Mouse (Mus musculus) layer of hippocampus, postnatal 25 days (tissue): Measurements from ENCODE around the gene Heatr3. TPM values are rescaled to one million over a fixed set of nuclear protein-coding genes. Genes with fewer than 3 reads are reported as not detected.
"Not testable (repeated sequence)": the region's sequence is repeated elsewhere in the genome, so short reads cannot be mapped to it uniquely, and the experiment has no call there.

Experiments
- DNase-seq, 2 experiments: peaks; one replicate each; pipeline ENCODE4 v3.0.0; 2022; ENCODE audit warnings: mixed read lengths in 2 of 2, low spot score in 1 of 2; ENCODE audit errors: extremely low spot score in 1 of 2
- microRNA-seq, 2 experiments: library from miRNA; unstranded; fragments of <30 nt; microRNA quantifications; one replicate each; pipeline ENCODE4 v1.2.0; 2021
- total RNA-seq, 2 experiments: library from RNA; stranded (reverse); gene quantifications; 2 replicates each; pipeline ENCODE4 v1.2.3; 2021

Gene Heatr3
- total RNA-seq, 2 experiments from 2014 or later, result 29.5 to 31.9 TPM

GRCm38 (mm10) chr8:88184914-88185313, 47.3 kb downstream of the Heatr3 start:
- DNase-seq, result no peak

GRCm38 (mm10) chr8:88185716-88186115, 48.1 kb downstream of the Heatr3 start:
- DNase-seq, result no peak

- DNase-seq, result no peak
Measured at GRCm38 (mm10) chr8:88197328-88197727, 59.7 kb downstream of the Heatr3 start.

DNA sequence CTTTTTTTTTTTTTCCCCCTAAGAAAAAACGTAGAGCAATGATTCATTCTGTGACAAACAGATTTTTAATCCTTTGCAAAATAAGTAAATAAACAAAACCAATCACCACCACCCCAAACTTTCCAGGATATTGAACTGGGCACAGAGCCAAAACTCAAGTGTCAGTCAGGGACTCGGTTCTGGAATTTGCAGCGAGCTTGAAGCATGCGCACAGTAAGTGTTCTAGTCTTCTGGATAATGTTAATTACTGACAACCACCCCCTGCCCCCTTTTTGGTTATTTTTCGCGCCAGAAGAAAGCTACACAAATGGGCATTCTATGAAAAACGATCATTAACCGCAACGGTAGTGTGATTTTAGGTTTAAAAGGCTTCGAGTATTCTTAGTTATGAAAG, 60.9 kb downstream of the Heatr3 start:
- DNase-seq, result peak in 1 of 2 experiments; percentile 21

DNA sequence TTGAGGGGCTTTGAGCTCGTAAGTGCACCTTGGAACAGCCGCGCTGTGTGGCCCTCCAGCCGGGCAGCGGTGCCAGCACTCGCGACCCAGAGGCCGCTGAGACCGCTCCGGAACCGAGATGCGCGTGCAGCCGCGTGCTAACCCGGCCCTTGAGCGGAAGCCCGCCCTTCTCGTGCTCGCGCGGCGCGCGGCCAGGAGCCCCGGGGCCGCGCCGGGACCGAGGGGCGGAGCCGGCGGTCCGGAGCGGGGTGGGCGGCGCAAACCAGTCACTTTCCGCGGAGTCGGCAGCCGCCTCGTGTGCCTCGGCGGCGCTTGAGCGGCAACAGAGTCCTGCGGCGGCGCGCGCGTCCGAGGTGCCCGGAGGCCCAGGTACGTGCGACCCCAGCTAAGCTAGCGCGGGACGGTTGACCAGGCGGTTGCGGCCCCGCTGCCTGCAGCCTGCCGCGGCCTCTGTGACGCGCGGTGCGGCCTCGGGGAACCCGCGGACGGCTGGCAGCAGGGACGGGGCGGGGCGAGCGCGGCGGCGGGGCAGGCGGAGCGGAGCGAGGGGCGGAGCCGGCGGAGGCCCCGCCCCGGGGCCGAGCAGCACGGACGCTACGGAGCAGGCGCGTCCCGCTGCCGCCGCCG, 61.4 kb downstream of the Heatr3 start, which contains the start of gene Tent4b:
TSS of gene Tent4b (plus strand) at position 269 of the 627 bp plus-strand sequence.
- DNase-seq, result peak; percentile 80 to 95

- DNase-seq, result peak in 1 of 2 experiments; percentile 44
Measured at GRCm38 (mm10) chr8:88199700-88200601, 62.3 kb downstream of the Heatr3 start.

GRCm38 (mm10) chr8:88200724-88201495, 63.3 kb downstream of the Heatr3 start:
- no peak for DNase-seq

- no peak for DNase-seq
Measured at GRCm38 (mm10) chr8:88201641-88202040, 64.0 kb downstream of the Heatr3 start.

DNA sequence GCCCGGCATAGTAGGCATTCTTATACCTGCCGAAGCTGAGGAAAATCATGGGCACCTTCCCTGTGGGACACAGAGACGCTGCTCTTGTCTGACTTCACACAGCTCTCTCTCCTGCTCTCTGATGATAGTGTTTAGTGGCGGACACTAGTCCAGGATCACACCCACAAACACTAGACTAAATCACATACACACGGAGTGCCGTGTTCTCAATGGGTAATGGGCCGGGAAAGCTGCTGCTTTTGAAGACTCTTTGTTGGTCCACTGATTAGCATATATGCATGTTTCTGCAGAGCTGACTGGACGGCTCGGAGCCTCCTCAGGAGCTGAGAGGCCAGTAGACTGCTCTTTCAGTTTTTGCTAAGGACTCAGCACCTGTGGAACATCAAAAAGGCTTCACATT, 68.4 kb downstream of the Heatr3 start:
- DNase-seq, result no peak

DNA sequence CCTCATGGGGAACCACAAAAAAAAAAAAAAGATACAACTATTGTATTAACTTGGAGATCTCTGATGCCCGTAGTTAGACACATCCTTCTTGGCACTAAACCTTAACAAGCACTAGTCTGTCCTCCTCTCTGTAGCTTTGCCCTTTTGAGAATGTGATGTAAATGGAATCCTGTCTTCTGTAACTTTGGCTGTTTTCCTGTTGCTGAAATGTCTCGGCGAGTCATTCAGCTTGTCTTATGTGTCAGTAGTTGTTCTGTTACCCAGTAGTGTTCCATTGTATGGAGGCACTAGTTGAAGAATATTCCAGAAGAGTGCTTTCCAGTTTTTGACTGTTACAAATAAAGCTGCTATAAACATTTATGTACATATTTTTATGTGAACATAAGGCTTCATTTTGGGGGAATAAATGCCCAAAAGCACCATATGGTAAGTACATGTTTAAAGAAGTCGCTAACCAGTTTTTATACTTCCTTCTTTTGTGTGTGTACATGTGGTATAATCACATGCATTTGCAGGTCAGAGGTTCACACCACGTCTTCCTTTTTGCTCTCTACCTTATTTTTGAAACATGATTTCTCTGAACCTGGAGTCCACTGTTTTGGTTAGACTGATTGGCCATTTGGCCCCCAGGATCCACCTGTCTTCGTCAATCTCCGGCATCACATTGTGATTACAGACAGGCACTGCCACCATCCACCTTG, 69.6 kb downstream of the Heatr3 start:
- no peak for DNase-seq

- DNase-seq, result not testable (repeated sequence)
Measured at GRCm38 (mm10) chr8:88209930-88210827, 72.5 kb downstream of the Heatr3 start.

GRCm38 (mm10) chr8:88221353-88221752, 83.7 kb downstream of the Heatr3 start:
- no peak for DNase-seq

Small RNAs within 50 kb of the gene (microRNA-seq; reads per million reads assigned to microRNA genes)
- gene Mir7071, result 3.1 to 7.8 reads per million in 2 experiments

Other genes starting within 250 kb of the Heatr3 start
- gene Zfp423, start 178.3 kb upstream of the Heatr3 start, total RNA-seq, result 10 to 100 TPM; 26.8 to 28.9 TPM
- gene Cnep1r1, start 19.1 kb upstream of the Heatr3 start, total RNA-seq, result 10 to 100 TPM; 30.1 to 33.3 TPM
- 10 to 100 TPM; 31.3 to 38.1 TPM for gene Tent4b, start 61.4 kb downstream of the Heatr3 start, total RNA-seq
- gene Adcy7, start 134.5 kb downstream of the Heatr3 start, total RNA-seq, result 1 to 10 TPM; 2.7 to 3.2 TPM
- 10 to 100 TPM; 53.3 to 55.2 TPM for gene Brd7, start 224.3 kb downstream of the Heatr3 start, total RNA-seq